Mouse (Mus musculus) forebrain, embryonic 14.5 days (tissue): ENCODE measurements at regions not wholly inside any gene's neighbourhood (a gene's known extent, or its start where the extent isn't known, plus 50 kb on each side); places are given as distances from the start of the nearest gene placed in this dataset.

ENCODE experiments used
- ATAC-seq: fragments of 200-750 bp; cut with Nextera tagmentation; 2 replicates; pipeline ENCODE4 v1.8.0; 2017; ENCODE audit warnings: mild to moderate bottlenecking, moderate library complexity
- DNase-seq: peaks from one replicate; pipeline ENCODE4 v3.0.0-alpha.2; 2015; ENCODE audit warnings: low spot score
- H3K27ac ChIP-seq: fragments of 300-500 bp; sonication (generic); 2 replicates; pipeline ENCODE4 v1.5.1; 2014; ENCODE audit warnings: low read depth, mild to moderate bottlenecking, control low read depth, low read length, moderate library complexity
- H3K27me3 ChIP-seq: fragments of 300-500 bp; sonication (generic); replicated peaks from 2 replicates; pipeline ENCODE4 v1.6.1; 2014; ENCODE audit warnings: low read length, control low read depth, mixed read lengths; ENCODE audit not compliant: control insufficient read depth, insufficient read depth
- H3K36me3 ChIP-seq: fragments of 300-500 bp; sonication (generic); 2 replicates; pipeline ENCODE4 v1.6.1; 2014; ENCODE audit warnings: low read length, control low read depth; ENCODE audit not compliant: control insufficient read depth, insufficient read depth
- H3K4me1 ChIP-seq: fragments of 300-500 bp; sonication (generic); 2 replicates; pipeline ENCODE4 v1.6.1; 2014; ENCODE audit warnings: antibody characterized with exemption, low read length, control low read depth; ENCODE audit not compliant: control insufficient read depth, insufficient read depth
- H3K4me2 ChIP-seq: fragments of 300-500 bp; sonication (generic); 2 replicates; pipeline ENCODE4 v1.6.1; 2014; ENCODE audit warnings: mild to moderate bottlenecking, control low read depth, low read length
- H3K4me3 ChIP-seq: fragments of 300-500 bp; sonication (generic); 2 replicates; pipeline ENCODE4 v1.5.1; 2014; ENCODE audit warnings: low read depth, low read length, control low read depth
- H3K9ac ChIP-seq: fragments of 300-500 bp; sonication (generic); 2 replicates; pipeline ENCODE4 v1.6.1; 2014; ENCODE audit warnings: mild to moderate bottlenecking, low read length, control low read depth, moderate library complexity
- H3K9me3 ChIP-seq: fragments of 300-500 bp; sonication (generic); replicated peaks from 2 replicates; pipeline ENCODE4 v1.6.1; 2016; ENCODE audit warnings: low read length, control low read depth, mixed read lengths; ENCODE audit not compliant: control insufficient read depth
- WGBS: fragments of 180-500 bp; shearing (Covaris S2); extraction: QIAGEN DNeasy Blood & Tissue Kit; methylation state at CpG from one replicate; pipeline ENCODE4 v1.1.7; 2014; 5-methylcytosine and 5-hydroxymethylcytosine counted together

GRCm38 (mm10) chr10:14333344-14333743, 212.1 kb downstream of the Adgrg6 start:
- H3K36me3 ChIP-seq = no peaks in the 10 kb centered on the region
- H3K9ac ChIP-seq = no peak overlapping the region
- no peaks in the 10 kb centered on the region for H3K9me3 ChIP-seq
- no peak overlapping the region for H3K27ac ChIP-seq
- H3K4me3 ChIP-seq = no peak overlapping the region
- DNase-seq = no peak
- no peak overlapping the region for H3K4me2 ChIP-seq
- no peaks in the 10 kb centered on the region for H3K27me3 ChIP-seq
- H3K4me1 ChIP-seq = peaks cover 5% of the 10 kb centered on the region; the same call in 1 of the 2 replicates
- WGBS = 46% methylated on average over 4 of the region's 4 CpGs
- peak; percentile 13; the same call in 1 of the 2 replicates for ATAC-seq

- H3K9ac ChIP-seq = no peak overlapping the region
- no peaks in the 10 kb centered on the region for H3K27me3 ChIP-seq
- no peaks in the 10 kb centered on the region for H3K9me3 ChIP-seq
- DNase-seq (peak; percentile 56), ATAC-seq (peak; percentile 73; the same call in 1 of the 2 replicates)
- WGBS = 55% methylated on average over 4 of the region's 4 CpGs
- no peak overlapping the region for H3K4me3 ChIP-seq
- H3K36me3 ChIP-seq = no peaks in the 10 kb centered on the region
- no peak overlapping the region for H3K4me2 ChIP-seq
- H3K27ac ChIP-seq = no peak overlapping the region
- peaks cover 5% of the 10 kb centered on the region; the same call in 1 of the 2 replicates for H3K4me1 ChIP-seq
These were observed 212.8 kb downstream of the Adgrg6 start for GRCm38 (mm10) chr10:14332688-14333117.

GRCm38 (mm10) chr10:14328846-14329245, 216.6 kb downstream of the Adgrg6 start:
- peaks cover 5% of the 10 kb centered on the region; the same call in 1 of the 2 replicates for H3K4me1 ChIP-seq
- no peak overlapping the region for H3K9ac ChIP-seq
- no peak overlapping the region for H3K4me2 ChIP-seq
- no peak overlapping the region for H3K27ac ChIP-seq
- H3K4me3 ChIP-seq = no peak overlapping the region
- no peaks in the 10 kb centered on the region for H3K27me3 ChIP-seq
- no peaks in the 10 kb centered on the region for H3K36me3 ChIP-seq
- DNase-seq = no peak
- no peaks in the 10 kb centered on the region for H3K9me3 ChIP-seq
- ATAC-seq = no peak
- WGBS = 84% methylated on average over 2 of the region's 2 CpGs

- H3K4me3 ChIP-seq = no peak overlapping the region
- no peaks in the 10 kb centered on the region for H3K36me3 ChIP-seq
- H3K4me1 ChIP-seq = no peaks in the 10 kb centered on the region
- DNase-seq (no peak), ATAC-seq (no peak)
- H3K9me3 ChIP-seq = no peaks in the 10 kb centered on the region
- WGBS = 85% methylated on average over 6 of the region's 6 CpGs
- H3K27ac ChIP-seq = no peak overlapping the region
- H3K27me3 ChIP-seq = no peaks in the 10 kb centered on the region
- no peak overlapping the region for H3K9ac ChIP-seq
- no peak overlapping the region for H3K4me2 ChIP-seq
These were observed 219.2 kb downstream of the Adgrg6 start for GRCm38 (mm10) chr10:14326229-14326628.

- no peaks in the 10 kb centered on the region for H3K4me1 ChIP-seq
- WGBS = 6% methylated on average over 4 of the region's 4 CpGs
- H3K9me3 ChIP-seq = no peaks in the 10 kb centered on the region
- H3K4me3 ChIP-seq = no peak overlapping the region
- H3K27me3 ChIP-seq = no peaks in the 10 kb centered on the region
- no peak overlapping the region for H3K27ac ChIP-seq
- DNase-seq = peak; percentile 72
- H3K4me2 ChIP-seq = no peak overlapping the region
- ATAC-seq = peak; percentile 70
- no peak overlapping the region for H3K9ac ChIP-seq
- no peaks in the 10 kb centered on the region for H3K36me3 ChIP-seq
These were observed 224.0 kb downstream of the Adgrg6 start for GRCm38 (mm10) chr10:14321503-14321902.

GRCm38 (mm10) chr10:14315232-14315631, 230.2 kb downstream of the Adgrg6 start:
- Histone ChIP-seq H3K27me3 (no peaks in the 10 kb centered on the region), H3K9me3 (no peaks in the 10 kb centered on the region), H3K4me3 (no peak overlapping the region), H3K9ac (no peak overlapping the region), H3K27ac (no peak overlapping the region), H3K4me1 (no peaks in the 10 kb centered on the region), H3K36me3 (no peaks in the 10 kb centered on the region), H3K4me2 (no peak overlapping the region)
- 88% methylated on average over 7 of the region's 7 CpGs for WGBS
- DNase-seq = no peak
- ATAC-seq = no peak

- ATAC-seq (no peak), DNase-seq (no peak)
- H3K4me1 ChIP-seq = no peaks in the 10 kb centered on the region
- 58% methylated on average over 4 of the region's 4 CpGs for WGBS
- H3K27me3 ChIP-seq = no peaks in the 10 kb centered on the region
- no peak overlapping the region for H3K4me3 ChIP-seq
- H3K9me3 ChIP-seq = no peaks in the 10 kb centered on the region
- H3K36me3 ChIP-seq = no peaks in the 10 kb centered on the region
- H3K9ac ChIP-seq = no peak overlapping the region
- no peak overlapping the region for H3K27ac ChIP-seq
- H3K4me2 ChIP-seq = no peak overlapping the region
These were observed 230.9 kb downstream of the Adgrg6 start for GRCm38 (mm10) chr10:14314607-14315006.

- Histone ChIP-seq H3K4me1 (no peaks in the 10 kb centered on the region), H3K9ac (no peak overlapping the region), H3K27ac (no peak overlapping the region), H3K4me3 (no peak overlapping the region), H3K27me3 (no peaks in the 10 kb centered on the region), H3K9me3 (no peaks in the 10 kb centered on the region), H3K4me2 (no peak overlapping the region), H3K36me3 (no peaks in the 10 kb centered on the region)
- DNase-seq = no peak
- no peak for ATAC-seq
- 85% methylated on average over 10 of the region's 10 CpGs for WGBS
These were observed 231.4 kb downstream of the Adgrg6 start for GRCm38 (mm10) chr10:14314004-14314581.

GRCm38 (mm10) chr10:14312959-14313358, 232.5 kb downstream of the Adgrg6 start:
- Histone ChIP-seq H3K9me3 (no peaks in the 10 kb centered on the region), H3K4me2 (no peak overlapping the region), H3K4me3 (no peak overlapping the region), H3K9ac (no peak overlapping the region), H3K4me1 (no peaks in the 10 kb centered on the region), H3K27ac (no peak overlapping the region), H3K27me3 (no peaks in the 10 kb centered on the region), H3K36me3 (no peaks in the 10 kb centered on the region)
- WGBS = 82% methylated on average over 4 of the region's 4 CpGs
- DNase-seq (no peak), ATAC-seq (no peak)
